Mouse (Mus musculus) T-cell, adult 66 days (primary cell): Measurements from ENCODE around the gene Fam3b. TPM values are rescaled to one million over a fixed set of nuclear protein-coding genes. Genes with fewer than 3 reads are reported as not detected.

Source experiments
- total RNA-seq, 2 experiments: library from RNA; stranded (reverse); gene quantifications; 3 replicates in 1 of 2; 4 replicates in 1 of 2; pipeline ENCODE4 v1.2.4; 2023

Gene Fam3b
- total RNA-seq, result not detected

GRCm38 (mm10) chr16:97514099-97514940 is at the start of gene Fam3b:
Gene Fam3b (minus strand): TSS chr16:97514816.

GRCm38 (mm10) chr16:97462481-97463181 is 52.0 kb downstream of the Fam3b start, which contains the start of gene Mx1:
Gene Mx1 (minus strand): TSS chr16:97462907.

Other genes starting within 250 kb of the Fam3b start
- not detected for gene Bace2, start 158.1 kb downstream of the Fam3b start, total RNA-seq
- 10 to 100 TPM; 23.7 to 30.4 TPM for gene Mx1, start 51.9 kb downstream of the Fam3b start, total RNA-seq
- not detected for gene Tmprss2, start 96.4 kb upstream of the Fam3b start, total RNA-seq
- gene Ripk4, start 249.0 kb upstream of the Fam3b start, total RNA-seq, result not detected